Mouse (Mus musculus): ENCODE measurements at regions not wholly inside any gene's neighbourhood (a gene's known extent, or its start where the extent isn't known, plus 50 kb on each side); places are given as distances from the start of the nearest gene placed in this dataset.

- in situ Hi-C loops (cut with MboI, MseI), result no loop called here
Measured at GRCm38 (mm10) chr1:73799996-73800395, 324.3 kb downstream of the Tns1 start.

GRCm38 (mm10) chr1:73799246-73799645, 325.0 kb downstream of the Tns1 start:
- in situ Hi-C loops (cut with MboI, MseI), result no loop called here

GRCm38 (mm10) chr1:73797858-73798257, 326.4 kb downstream of the Tns1 start:
- in situ Hi-C loops (cut with MboI, MseI), result no loop called here

DNA sequence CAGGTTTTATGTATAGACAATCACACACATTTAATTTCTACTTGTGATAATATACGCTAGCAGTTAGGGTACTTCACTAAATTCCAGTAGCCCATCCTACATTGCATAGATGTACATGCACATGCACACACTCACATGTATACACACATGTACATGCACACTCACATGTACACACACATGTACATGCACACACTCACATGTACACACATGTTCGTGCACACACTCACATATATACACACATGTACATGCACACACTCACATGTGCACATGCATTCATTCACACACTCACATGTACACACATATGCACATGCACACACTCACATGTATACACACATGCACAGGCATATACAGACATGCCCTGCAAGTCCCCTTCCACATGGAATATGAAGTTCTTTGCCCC, 326.8 kb downstream of the Tns1 start:
- in situ Hi-C loops (cut with MboI, MseI), result no loop called here

DNA sequence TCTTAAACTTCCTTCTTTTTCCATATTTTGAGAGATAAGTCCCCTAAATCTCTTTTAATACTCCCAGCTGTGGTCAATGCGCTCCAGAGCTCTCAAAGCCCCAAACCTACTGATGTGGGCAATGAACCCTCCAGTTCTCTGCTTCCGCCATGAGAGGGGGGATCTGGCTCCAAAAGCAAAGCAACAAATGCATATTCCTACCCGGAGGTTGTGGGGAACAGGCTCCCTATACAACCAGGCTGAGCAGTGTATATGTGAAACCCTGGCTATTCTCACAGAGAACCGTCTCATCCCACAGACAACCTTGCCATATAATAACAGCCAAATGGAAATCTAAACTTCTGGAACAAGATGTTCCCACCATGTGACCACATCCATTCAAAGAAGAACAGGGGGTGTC, 330.4 kb downstream of the Tns1 start:
- in situ Hi-C loops (cut with MboI, MseI), result no loop called here

GRCm38 (mm10) chr1:73793256-73793655, 331.0 kb downstream of the Tns1 start:
- in situ Hi-C loops (cut with MboI, MseI), result no loop called here

GRCm38 (mm10) chr1:73792311-73792710, 331.9 kb downstream of the Tns1 start:
- in situ Hi-C loops (cut with MboI, MseI), result no loop called here

DNA sequence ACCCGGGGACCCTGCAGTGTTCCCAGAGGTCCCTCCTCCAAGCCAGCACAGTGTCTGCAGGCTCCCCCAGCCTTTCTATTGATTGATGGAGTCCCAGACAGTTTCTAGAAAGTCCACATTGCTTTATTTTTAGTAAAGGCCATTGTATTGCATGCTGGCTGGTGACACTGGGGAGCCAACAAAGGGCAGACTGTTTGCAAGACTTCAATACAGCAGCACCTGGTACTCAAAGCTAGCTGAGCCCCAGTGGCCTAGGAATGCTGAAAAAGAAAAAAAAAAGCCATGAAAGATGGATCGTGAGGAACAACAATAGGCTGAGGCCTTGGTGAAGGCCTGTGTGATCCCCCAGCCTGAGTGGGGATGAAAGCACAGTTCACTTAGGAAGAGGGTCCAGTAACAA, 336.6 kb downstream of the Tns1 start:
- in situ Hi-C loops (cut with MboI, MseI), result no loop called here

DNA sequence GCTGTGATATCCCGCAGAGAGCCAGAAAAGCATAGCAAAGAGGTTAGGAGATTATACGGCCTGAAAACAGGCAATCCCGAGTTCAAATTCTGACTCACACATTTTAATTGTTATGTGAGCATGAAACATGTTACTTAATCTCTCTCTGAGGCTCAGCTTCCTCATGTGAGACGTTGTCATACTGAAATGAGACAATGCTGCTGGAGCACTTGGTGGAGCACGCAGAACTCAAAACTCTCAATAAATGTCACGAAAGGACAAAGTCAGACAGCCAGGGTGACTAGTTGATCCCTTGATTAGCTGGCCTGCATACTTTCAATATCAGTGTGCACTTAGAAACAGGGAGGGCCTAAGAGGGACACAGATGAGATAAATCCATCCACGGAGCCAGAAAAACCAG, 337.0 kb downstream of the Tns1 start:
- in situ Hi-C loops (cut with MboI, MseI), result no loop called here

DNA sequence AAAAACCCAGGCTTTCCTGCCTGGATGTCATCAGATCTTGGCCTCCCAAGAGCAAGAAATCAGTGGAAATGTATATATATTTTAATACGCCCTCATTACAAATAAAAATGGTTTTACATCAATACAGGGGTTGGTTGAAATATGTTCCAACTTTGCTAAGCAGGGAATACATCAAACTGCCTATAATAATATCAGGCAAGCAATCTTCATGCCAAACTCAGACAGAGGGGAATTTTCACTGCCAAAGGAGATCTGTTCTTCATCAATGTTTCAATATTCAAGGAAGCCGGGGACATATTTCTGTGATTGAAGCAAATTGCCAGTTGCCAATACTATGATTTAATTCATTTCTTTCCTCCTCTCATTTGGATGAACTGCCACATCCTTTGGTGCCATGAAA, 340.9 kb downstream of the Tns1 start:
- in situ Hi-C loops (cut with MboI, MseI), result no loop called here

DNA sequence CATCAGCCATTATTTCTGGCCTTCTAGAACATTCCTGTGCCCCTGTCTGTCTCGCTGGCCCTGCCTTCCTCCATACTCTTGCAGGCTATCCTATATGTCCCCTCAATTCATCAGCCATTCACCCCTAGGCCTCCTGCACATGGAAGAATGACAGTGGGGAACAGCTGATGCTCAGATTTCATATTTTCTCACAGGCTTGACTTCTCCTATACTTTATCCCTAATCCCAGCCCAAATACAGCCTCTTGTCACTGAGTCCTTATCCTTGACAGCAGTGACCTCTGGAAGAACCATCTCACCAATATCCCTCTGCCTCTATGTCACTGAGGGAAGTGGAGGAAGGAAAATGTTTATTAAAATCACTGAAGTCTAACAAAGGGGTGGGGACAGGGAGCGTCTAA, 341.4 kb downstream of the Tns1 start:
- in situ Hi-C loops (cut with MboI, MseI), result no loop called here

DNA sequence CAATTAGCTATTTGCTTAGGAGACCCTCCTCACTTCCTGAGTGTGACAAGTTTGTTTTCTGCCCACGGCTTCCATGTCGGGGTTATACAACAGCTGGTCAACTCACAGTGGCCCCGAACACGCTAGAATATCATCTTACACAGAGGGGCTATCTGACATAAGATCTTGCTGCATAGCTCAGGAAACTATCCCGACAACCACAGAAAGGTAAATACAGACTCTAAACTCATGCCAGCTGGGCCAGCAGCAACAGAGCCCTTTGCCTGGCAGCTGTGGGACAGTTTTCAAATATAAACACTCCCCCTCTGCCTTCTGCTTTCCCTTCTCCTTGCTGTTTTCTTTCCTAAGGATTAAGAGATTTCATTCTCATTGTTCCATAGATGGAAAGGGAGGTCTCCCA, 352.5 kb downstream of the Tns1 start:
- in situ Hi-C loops (cut with MboI, MseI), result no loop called here

GRCm38 (mm10) chr1:73770631-73771030, 353.6 kb downstream of the Tns1 start:
- in situ Hi-C loops (cut with MboI, MseI), result no loop called here

GRCm38 (mm10) chr1:73764611-73765333, 359.5 kb downstream of the Tns1 start:
- in situ Hi-C loops (cut with MboI, MseI), result no loop called here

- in situ Hi-C loops (cut with MboI, MseI), result no loop called here
Measured at GRCm38 (mm10) chr1:73758110-73759061, 365.9 kb downstream of the Tns1 start.

GRCm38 (mm10) chr1:73755791-73756190, 368.5 kb downstream of the Tns1 start:
- in situ Hi-C loops (cut with MboI, MseI), result no loop called here

DNA sequence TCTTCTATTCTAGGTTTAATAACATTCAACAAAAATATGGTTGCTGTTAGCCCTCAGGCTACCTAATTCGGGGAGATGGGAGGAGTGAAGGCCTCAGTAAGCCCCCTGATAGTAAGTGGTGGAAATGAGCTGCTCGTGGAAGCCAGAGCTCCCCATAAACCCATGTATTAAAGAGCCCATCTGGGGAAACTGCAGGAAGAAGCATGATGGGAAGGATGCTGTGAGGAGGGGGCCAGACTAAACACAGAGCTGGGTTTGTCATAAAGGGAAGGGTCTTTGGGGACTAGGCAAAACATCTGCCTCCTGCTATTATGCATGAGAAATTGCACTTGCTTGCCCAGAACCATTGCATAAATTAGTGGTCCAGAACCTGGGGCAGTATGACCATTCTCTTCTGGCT, 369.3 kb downstream of the Tns1 start:
- in situ Hi-C loops (cut with MboI, MseI), result no loop called here

GRCm38 (mm10) chr1:73753157-73753556, 371.1 kb downstream of the Tns1 start:
- in situ Hi-C loops (cut with MboI, MseI), result no loop called here

DNA sequence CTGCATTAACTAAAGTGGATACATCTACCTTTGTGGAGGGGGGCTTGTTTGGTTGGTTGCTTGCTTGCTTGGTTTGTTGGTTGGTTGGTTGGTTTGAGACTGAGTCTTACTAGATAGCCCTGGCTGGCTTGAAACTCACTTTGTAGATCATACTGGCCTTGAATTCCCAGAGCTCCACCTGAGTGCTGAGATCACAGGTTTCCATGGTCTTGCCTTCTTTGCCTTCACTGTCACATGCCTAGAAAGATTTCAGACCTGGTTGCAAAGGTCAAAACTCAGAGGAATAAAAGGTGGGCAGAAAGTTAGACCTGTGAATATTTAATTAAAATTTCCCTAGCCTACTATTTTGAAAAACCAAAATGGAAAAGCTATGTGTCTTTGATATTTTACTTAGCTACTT, 375.5 kb downstream of the Tns1 start:
- in situ Hi-C loops (cut with MboI, MseI), result no loop called here

DNA sequence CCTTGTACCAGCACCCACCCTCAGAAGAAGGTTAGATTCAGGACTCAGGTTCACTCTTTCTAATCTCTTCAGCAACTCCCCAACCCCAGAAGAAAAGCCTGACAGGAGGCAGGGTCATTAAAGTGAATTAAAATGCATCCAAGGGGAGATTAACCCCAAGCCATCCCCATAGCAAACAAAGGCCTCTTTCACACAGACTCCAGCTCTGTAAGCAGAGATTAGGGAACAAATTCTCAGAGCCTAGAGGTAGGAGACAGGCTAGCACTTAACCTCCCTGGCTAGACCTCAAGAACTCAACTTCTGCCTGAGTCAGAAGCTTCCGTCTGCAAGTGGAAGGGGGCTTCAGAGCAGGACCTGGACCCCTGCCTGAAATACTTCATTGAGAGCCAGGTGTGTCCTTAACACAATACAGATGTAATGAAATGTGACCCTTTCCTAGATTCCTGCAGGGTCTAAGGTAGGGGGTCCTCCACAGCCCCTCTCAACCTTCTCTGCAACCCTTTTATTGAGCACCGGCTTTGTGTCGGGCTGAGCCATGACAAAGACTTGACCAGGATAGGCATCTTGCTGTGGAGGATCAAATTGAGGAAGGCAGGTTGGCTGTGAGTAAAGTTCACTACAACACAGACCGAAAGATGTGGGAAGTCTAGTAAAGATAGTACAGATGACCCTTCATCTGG, 379.6 kb downstream of the Tns1 start:
- in situ Hi-C loops (cut with MboI, MseI), result no loop called here

- in situ Hi-C loops (cut with MboI, MseI), result no loop called here
Measured at GRCm38 (mm10) chr1:73743737-73744554, 380.3 kb downstream of the Tns1 start.

Measured in T-helper 1 cell (primary cell).